ENCODE assay signal across 8 mouse cellular contexts in genomic region chr13:64152241-64152669, GRCm38 (mm10). TPM values are rescaled to one million over a fixed set of nuclear protein-coding genes. Genes with fewer than 3 reads are reported as not detected.
DNase-seq lines count a peak whose midpoint lies in the region; ATAC-seq lines count a peak whose summit lies in the region.

No protein-coding gene starts in this region.

- peak overlapping the region; percentile 95 for H3K4me2 ChIP-seq in hindbrain, embryonic 11.5 days (replicated peaks; ENCODE audit: low read depth, low read length)

- no peaks in the 10 kb centered on the region for H3K36me3 ChIP-seq in hindbrain, embryonic 11.5 days (ENCODE audit: control insufficient read depth, insufficient read depth, low read length)

- H3K27ac ChIP-seq in hindbrain, embryonic 11.5 days (ENCODE audit: low read depth, low read length): peak overlapping the region; percentile 74

- WGBS in hindbrain, embryonic 11.5 days: 0% methylated on average over 42 of the region's 42 CpGs

- no peaks in the 10 kb centered on the region for H3K9me3 ChIP-seq in hindbrain, embryonic 11.5 days (ENCODE audit: control insufficient read depth, low read length)

- peak; percentile 85 for DNase-seq in MN1 (ENCODE audit: low spot score)
- DNase-seq in cerebellum, adult 8-10 months: peak; percentile 83
- peak; percentile 60 to 77 for DNase-seq in frontal cortex, adult 2 months (ENCODE audit: extremely low spot score in 1 of 2, low spot score in 1 of 2)
- DNase-seq in hindbrain, embryonic 11.5 days (ENCODE audit: low spot score): peak; percentile 87
- peak; percentile 69 to 71 for DNase-seq in layer of hippocampus, postnatal 36 days
- DNase-seq in lung, postnatal 36 days: peak; percentile 90
- DNase-seq in retina, embryonic 14.5 days (ENCODE audit: low spot score): peak; percentile 82
- peak; percentile 85 for DNase-seq in thymus, postnatal 4 days

- peak; percentile 31 for ATAC-seq in hindbrain, embryonic 11.5 days (ENCODE audit: low FRiP score)

- peak overlapping the region; percentile 72 for H3K9ac ChIP-seq in hindbrain, embryonic 11.5 days (ENCODE audit: low read depth, low read length)

- no peaks in the 10 kb centered on the region for H3K4me1 ChIP-seq in hindbrain, embryonic 11.5 days (replicated peaks; ENCODE audit: control insufficient read depth, insufficient read depth, low read length)

- peak overlapping the region; percentile 93 for H3K4me3 ChIP-seq in hindbrain, embryonic 11.5 days (ENCODE audit: low read depth, low read length)

- H3K27me3 ChIP-seq in hindbrain, embryonic 11.5 days (ENCODE audit: control insufficient read depth, insufficient read depth, low read length): no peaks in the 10 kb centered on the region

RNA-seq across cellular contexts. Expression of gene Zfp367, which starts 0.7 kb away (rescaled TPM):
- polyA plus RNA-seq in frontal cortex, adult 2 months (2012; rRNA removed): 21.1 and 21.3 TPM in 2 replicates
- polyA plus RNA-seq in hindbrain, embryonic 11.5 days (2014; fragmentation: Nextera tagmentation; extraction: Ambion mirVana): 20.3 and 21.8 TPM in 2 replicates
- total RNA-seq in layer of hippocampus, postnatal 36 days (2021): 10 to 100 TPM; 12.1 to 16.5 TPM

RNA-seq across cellular contexts. Expression of gene Habp4, which starts 9.4 kb away (rescaled TPM):
- polyA plus RNA-seq in frontal cortex, adult 2 months (2012; rRNA removed): 186 and 204 TPM in 2 replicates
- 30.3 and 31.0 TPM in 2 replicates for polyA plus RNA-seq in hindbrain, embryonic 11.5 days (2014; fragmentation: Nextera tagmentation; extraction: Ambion mirVana)
- 100 to 1,000 TPM; 143 to 146 TPM for total RNA-seq in layer of hippocampus, postnatal 36 days (2021)

RNA-seq across cellular contexts. Expression of gene Slc35d2, which starts 23.1 kb away (rescaled TPM):
- polyA plus RNA-seq in frontal cortex, adult 2 months (2012; rRNA removed): 1.3 and 1.6 TPM in 2 replicates
- 5.6 and 6.9 TPM in 2 replicates for polyA plus RNA-seq in hindbrain, embryonic 11.5 days (2014; fragmentation: Nextera tagmentation; extraction: Ambion mirVana)
- under 1 TPM; 0.43 to 0.55 TPM for total RNA-seq in layer of hippocampus, postnatal 36 days (2021)

Comparison
In these comparisons a context has a peak if more than half of its experiments do, and no peak if none do; other contexts are left out.
1. Peak in every context shown above with its lines: DNase-seq, ATAC-seq, H3K4me3 ChIP-seq and H3K27ac ChIP-seq.